Mouse (Mus musculus) limb, embryonic 13.5 days (tissue): Measurements from ENCODE around the gene Vsig2. TPM values are rescaled to one million over a fixed set of nuclear protein-coding genes. Genes with fewer than 3 reads are reported as not detected.

Source experiments
- ATAC-seq: fragments of 200-750 bp; cut with Nextera tagmentation; 2 replicates; pipeline ENCODE4 v1.8.0; 2017; ENCODE audit warnings: low read depth, moderate number of reproducible peaks, moderate TSS enrichment; ENCODE audit not compliant: low FRiP score
- H3K27ac ChIP-seq: fragments of 300-500 bp; sonication (generic); 2 replicates; pipeline ENCODE4 v1.5.1; 2015; ENCODE audit warnings: inconsistent platforms, mild to moderate bottlenecking, moderate library complexity
- H3K27me3 ChIP-seq: fragments of 300-500 bp; sonication (generic); 2 replicates; pipeline ENCODE4 v1.6.1; 2015; ENCODE audit warnings: mild to moderate bottlenecking, inconsistent platforms
- H3K36me3 ChIP-seq: fragments of 300-500 bp; sonication (generic); 2 replicates; pipeline ENCODE4 v1.6.1; 2015; ENCODE audit warnings: inconsistent platforms, mild to moderate bottlenecking, moderate library complexity
- H3K4me1 ChIP-seq: fragments of 300-500 bp; sonication (generic); 2 replicates; pipeline ENCODE4 v1.6.1; 2015; ENCODE audit warnings: inconsistent platforms
- H3K4me2 ChIP-seq: fragments of 300-500 bp; sonication (generic); replicated peaks from 2 replicates; pipeline ENCODE4 v1.6.1; 2015; ENCODE audit warnings: inconsistent platforms, mild to moderate bottlenecking, moderate library complexity
- H3K4me3 ChIP-seq: fragments of 300-500 bp; sonication (generic); 2 replicates; pipeline ENCODE4 v1.5.1; 2015; ENCODE audit warnings: moderate library complexity, mild to moderate bottlenecking, inconsistent platforms
- H3K9ac ChIP-seq: fragments of 300-500 bp; sonication (generic); 2 replicates; pipeline ENCODE4 v1.6.1; 2015; ENCODE audit warnings: mild to moderate bottlenecking, inconsistent platforms
- H3K9me3 ChIP-seq: fragments of 300-500 bp; sonication (generic); 2 replicates; pipeline ENCODE4 v1.6.1; 2016; ENCODE audit warnings: inconsistent platforms
- WGBS: fragments of 180-500 bp; shearing (Covaris S2); methylation state at CpG from one replicate; pipeline ENCODE4 v1.1.7; 2015; 5-methylcytosine and 5-hydroxymethylcytosine counted together
- polyA plus RNA-seq: library from polyadenylated mRNA; unstranded; fragments of >200 nt; fragmentation: Nextera tagmentation; extraction: Ambion mirVana; gene quantifications from 2 replicates; pipeline ENCODE4 v1.2.1, GENCODE M21; 2015

The Vsig2 gene
- polyA plus RNA-seq, 1 experiment from 2014 or later, result 1.1 TPM

- H3K4me1 ChIP-seq, result peaks cover 9% of the 10 kb centered on the region
- ATAC-seq, result no peak
- no peak overlapping the region for H3K4me3 ChIP-seq
- H3K9me3 ChIP-seq, result no peaks in the 10 kb centered on the region
- no peak overlapping the region for H3K9ac ChIP-seq
- WGBS, result 91% methylated on average over 2 of the region's 2 CpGs
- no peak overlapping the region for H3K4me2 ChIP-seq
- H3K36me3 ChIP-seq, result peaks cover 52% of the 10 kb centered on the region
- no peaks in the 10 kb centered on the region for H3K27me3 ChIP-seq
- H3K27ac ChIP-seq, result no peak overlapping the region
Measured at GRCm38 (mm10) chr9:37519995-37520394, 19.1 kb upstream of the Vsig2 start.

GRCm38 (mm10) chr9:37525461-37525860 lies 13.6 kb upstream of the Vsig2 start:
- peaks cover 43% of the 10 kb centered on the region for H3K36me3 ChIP-seq
- peaks cover 24% of the 10 kb centered on the region for H3K4me1 ChIP-seq
- H3K27me3 ChIP-seq, result peaks cover 53% of the 10 kb centered on the region
- no peak overlapping the region for H3K4me3 ChIP-seq
- ATAC-seq, result no peak
- WGBS, result 83% methylated on average over 2 of the region's 2 CpGs
- H3K9ac ChIP-seq, result no peak overlapping the region
- H3K4me2 ChIP-seq, result no peak overlapping the region
- H3K9me3 ChIP-seq, result no peaks in the 10 kb centered on the region
- H3K27ac ChIP-seq, result no peak overlapping the region

- Histone ChIP-seq H3K9me3 (no peaks in the 10 kb centered on the region), H3K4me2 (peak overlapping the region; percentile 37), H3K4me1 (peaks cover 34% of the 10 kb centered on the region), H3K36me3 (peaks cover 33% of the 10 kb centered on the region), H3K4me3 (0 out of 2 replicates have a peak overlapping the region, but pooled peaks have one; percentile 37), H3K27me3 (peaks cover 65% of the 10 kb centered on the region), H3K27ac (no peak overlapping the region), H3K9ac (no peak overlapping the region)
- WGBS, result 24% methylated on average over 21 of the region's 21 CpGs
- 0 out of 2 replicates have a peak, but pooled peaks have one; percentile 21 for ATAC-seq
Measured at GRCm38 (mm10) chr9:37526443-37527395, 12.3 kb upstream of the Vsig2 start.

- H3K4me1 ChIP-seq, result peaks cover 34% of the 10 kb centered on the region
Measured at GRCm38 (mm10) chr9:37527396-37528224, 11.4 kb upstream of the Vsig2 start, which contains the start of gene Esam. TSS of gene Esam (plus strand) at chr9:37528078.

GRCm38 (mm10) chr9:37528225-37528970 lies 10.7 kb upstream of the Vsig2 start:
- 0 out of 2 replicates have a peak overlapping the region, but pooled peaks have one; percentile 28 for H3K27ac ChIP-seq
- peak overlapping the region; percentile 37 for H3K4me3 ChIP-seq
- no peak for ATAC-seq
- peaks cover 80% of the 10 kb centered on the region for H3K27me3 ChIP-seq
- no peak overlapping the region for H3K4me2 ChIP-seq
- H3K9me3 ChIP-seq, result no peaks in the 10 kb centered on the region
- peaks cover 16% of the 10 kb centered on the region for H3K36me3 ChIP-seq
- no peak overlapping the region for H3K9ac ChIP-seq
- WGBS, result 26% methylated on average over 9 of the region's 9 CpGs
- peaks cover 34% of the 10 kb centered on the region for H3K4me1 ChIP-seq

More at GRCm38 (mm10) chr9:37527396-37528224, 11.4 kb upstream of the Vsig2 start, which contains the start of gene Esam:
- Histone ChIP-seq H3K4me3 (peak within 1 kb of the TSS; percentile 37), H3K27ac (0 out of 2 replicates have a peak within 1 kb of the TSS, but pooled peaks have one; percentile 28), H3K4me2 (peak within 1 kb of the TSS; percentile 37), H3K9ac (no peak within 1 kb of the TSS), H3K27me3 (peaks cover 72% of the 10 kb centered on the region), H3K36me3 (peaks cover 24% of the 10 kb centered on the region), H3K9me3 (no peaks in the 10 kb centered on the region)
- 5% methylated on average over 41 of the region's 41 CpGs for WGBS
- ATAC-seq, result 0 out of 2 replicates have a peak, but pooled peaks have one; percentile 25

GRCm38 (mm10) chr9:37530031-37530887 lies 8.8 kb upstream of the Vsig2 start:
- Histone ChIP-seq H3K27me3 (peaks cover 93% of the 10 kb centered on the region), H3K9ac (peak overlapping the region; percentile 56), H3K4me2 (peak overlapping the region; percentile 66), H3K36me3 (peaks cover 12% of the 10 kb centered on the region), H3K9me3 (no peaks in the 10 kb centered on the region), H3K4me3 (peak overlapping the region; percentile 37), H3K4me1 (peaks cover 34% of the 10 kb centered on the region), H3K27ac (peak overlapping the region; percentile 33; the same call in 1 of the 2 replicates)
- WGBS, result 1% methylated on average over 32 of the region's 32 CpGs
- 0 out of 2 replicates have a peak, but pooled peaks have one; percentile 1 for ATAC-seq

GRCm38 (mm10) chr9:37530888-37531705 lies 8.0 kb upstream of the Vsig2 start:
- Histone ChIP-seq H3K9me3 (no peaks in the 10 kb centered on the region), H3K4me2 (peak overlapping the region; percentile 66), H3K4me3 (peak overlapping the region; percentile 37), H3K27ac (peak overlapping the region; percentile 10; the same call in 1 of the 2 replicates), H3K36me3 (peaks cover 5% of the 10 kb centered on the region), H3K4me1 (peaks cover 34% of the 10 kb centered on the region), H3K9ac (peak overlapping the region; percentile 56), H3K27me3 (peaks cover 88% of the 10 kb centered on the region)
- 1% methylated on average over 31 of the region's 31 CpGs for WGBS
- ATAC-seq, result no peak

- H3K9ac ChIP-seq, result no peak overlapping the region
- no peak overlapping the region for H3K4me3 ChIP-seq
- H3K27me3 ChIP-seq, result peaks cover 75% of the 10 kb centered on the region
- H3K36me3 ChIP-seq, result no peaks in the 10 kb centered on the region
- H3K4me1 ChIP-seq, result peaks cover 9% of the 10 kb centered on the region
- no peak overlapping the region for H3K4me2 ChIP-seq
- no peak for ATAC-seq
- no peak overlapping the region for H3K27ac ChIP-seq
- WGBS, result 85% methylated on average over 4 of the region's 4 CpGs
- no peaks in the 10 kb centered on the region for H3K9me3 ChIP-seq
Measured at GRCm38 (mm10) chr9:37536851-37537250, 2.2 kb upstream of the Vsig2 start.

- no peaks in the 10 kb centered on the region for H3K36me3 ChIP-seq
- peaks cover 17% of the 10 kb centered on the region for H3K4me1 ChIP-seq
- H3K4me2 ChIP-seq, result no peak overlapping the region
- peaks cover 74% of the 10 kb centered on the region for H3K27me3 ChIP-seq
- H3K9me3 ChIP-seq, result no peaks in the 10 kb centered on the region
- no peak overlapping the region for H3K9ac ChIP-seq
- WGBS, result 76% methylated on average over 5 of the region's 5 CpGs
- H3K4me3 ChIP-seq, result no peak overlapping the region
- H3K27ac ChIP-seq, result no peak overlapping the region
- no peak; the same call in 1 of the 2 replicates for ATAC-seq
Measured at GRCm38 (mm10) chr9:37537658-37538250, 1.3 kb upstream of the Vsig2 start.

GRCm38 (mm10) chr9:37540226-37540625 lies 1.2 kb downstream of the Vsig2 start:
- WGBS, result 90% methylated on average over 4 of the region's 4 CpGs
- Histone ChIP-seq H3K4me1 (peaks cover 30% of the 10 kb centered on the region), H3K27ac (no peak overlapping the region), H3K9ac (no peak overlapping the region), H3K36me3 (no peaks in the 10 kb centered on the region), H3K27me3 (peaks cover 74% of the 10 kb centered on the region), H3K4me3 (no peak overlapping the region), H3K9me3 (no peaks in the 10 kb centered on the region), H3K4me2 (no peak overlapping the region)
- no peak for ATAC-seq
